Mouse (Mus musculus): ENCODE results near the gene Hmgcll1. TPM values are rescaled to one million over a fixed set of nuclear protein-coding genes. Genes with fewer than 3 reads are reported as not detected.
"Not testable (repeated sequence)": the region's sequence is repeated elsewhere in the genome, so short reads cannot be mapped to it uniquely, and the experiment has no call there.

Gene Hmgcll1
- polyA plus RNA-seq, 1 experiment from 2014 or later = 10.5 TPM

- 45% methylated on average over 1 of the region's 1 CpGs for WGBS
- not testable (repeated sequence) for H3K4me2 ChIP-seq (ENCODE audit: low read depth, low read length); H3K4me1 ChIP-seq (replicated peaks; ENCODE audit: control insufficient read depth, insufficient read depth, low read length); H3K36me3 ChIP-seq (ENCODE audit: control insufficient read depth, insufficient read depth, low read length); H3K9ac ChIP-seq (ENCODE audit: low read length); H3K4me3 ChIP-seq (ENCODE audit: low read length); H3K27me3 ChIP-seq (ENCODE audit: control insufficient read depth, insufficient read depth, low read depth, low read length); H3K27ac ChIP-seq (ENCODE audit: low read length); ATAC-seq (ENCODE audit: low read depth); H3K9me3 ChIP-seq (ENCODE audit: control insufficient read depth, low read length)
These were observed 89.8 kb downstream of the Hmgcll1 start for GRCm38 (mm10) chr9:76104416-76104815.

DNA sequence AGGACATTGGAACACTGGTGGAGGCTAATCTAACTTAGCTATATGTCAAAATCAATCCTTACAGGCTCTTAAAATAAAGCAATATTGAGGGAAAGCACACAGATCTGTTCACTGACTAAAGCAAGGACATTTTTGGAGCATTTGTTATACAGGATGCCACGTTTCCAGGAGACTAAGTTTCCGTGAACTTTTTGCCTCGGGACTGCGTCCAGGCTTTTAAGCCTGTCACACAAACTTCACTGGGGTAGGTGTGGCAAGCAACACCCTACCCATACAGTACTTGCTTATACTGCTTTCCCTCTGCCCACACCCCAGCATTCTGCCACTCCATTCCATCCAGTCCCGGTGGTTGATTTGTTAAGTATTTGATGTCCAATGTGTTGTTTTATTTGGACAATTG lies 90.2 kb downstream of the Hmgcll1 start:
- no peak for ATAC-seq (ENCODE audit: low read depth)
- Histone ChIP-seq H3K27ac (ENCODE audit: low read length) (no peak overlapping the region), H3K36me3 (ENCODE audit: control insufficient read depth, insufficient read depth, low read length) (no peaks in the 10 kb centered on the region), H3K27me3 (ENCODE audit: control insufficient read depth, insufficient read depth, low read depth, low read length) (no peaks in the 10 kb centered on the region), H3K9ac (ENCODE audit: low read length) (no peak overlapping the region), H3K4me2 (ENCODE audit: low read depth, low read length) (no peak overlapping the region), H3K4me1 (replicated peaks; ENCODE audit: control insufficient read depth, insufficient read depth, low read length) (no peaks in the 10 kb centered on the region), H3K4me3 (ENCODE audit: low read length) (no peak overlapping the region), H3K9me3 (ENCODE audit: control insufficient read depth, low read length) (no peaks in the 10 kb centered on the region)
- WGBS = 82% methylated on average over 5 of the region's 5 CpGs

DNA sequence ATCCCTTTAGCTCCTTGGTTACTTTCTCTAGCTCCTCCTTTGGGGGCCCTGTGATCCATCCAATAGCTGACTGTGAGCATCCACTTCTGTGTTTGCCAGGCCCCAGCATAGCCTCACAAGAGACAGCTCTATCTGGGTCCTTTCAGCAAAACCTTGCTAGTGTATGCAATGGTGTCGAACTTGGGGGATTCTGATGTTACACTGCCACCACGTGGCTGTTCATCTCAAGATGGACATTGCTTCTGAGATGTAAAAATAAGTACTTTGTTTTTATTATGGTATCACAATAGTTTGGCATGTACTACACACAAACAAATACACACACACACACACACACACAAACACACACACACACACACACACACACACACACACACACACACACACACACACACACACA lies 108.2 kb downstream of the Hmgcll1 start:
- not testable (repeated sequence) for H3K9ac ChIP-seq (ENCODE audit: low read length); H3K27me3 ChIP-seq (ENCODE audit: control insufficient read depth, insufficient read depth, low read depth, low read length); H3K36me3 ChIP-seq (ENCODE audit: control insufficient read depth, insufficient read depth, low read length); H3K4me2 ChIP-seq (ENCODE audit: low read depth, low read length); H3K4me3 ChIP-seq (ENCODE audit: low read length); H3K27ac ChIP-seq (ENCODE audit: low read length); H3K4me1 ChIP-seq (replicated peaks; ENCODE audit: control insufficient read depth, insufficient read depth, low read length); H3K9me3 ChIP-seq (ENCODE audit: control insufficient read depth, low read length)
- peak; percentile 49; the same call in 1 of the 2 replicates for ATAC-seq (ENCODE audit: low read depth)
- 2% methylated on average over 2 of the region's 2 CpGs for WGBS

DNA sequence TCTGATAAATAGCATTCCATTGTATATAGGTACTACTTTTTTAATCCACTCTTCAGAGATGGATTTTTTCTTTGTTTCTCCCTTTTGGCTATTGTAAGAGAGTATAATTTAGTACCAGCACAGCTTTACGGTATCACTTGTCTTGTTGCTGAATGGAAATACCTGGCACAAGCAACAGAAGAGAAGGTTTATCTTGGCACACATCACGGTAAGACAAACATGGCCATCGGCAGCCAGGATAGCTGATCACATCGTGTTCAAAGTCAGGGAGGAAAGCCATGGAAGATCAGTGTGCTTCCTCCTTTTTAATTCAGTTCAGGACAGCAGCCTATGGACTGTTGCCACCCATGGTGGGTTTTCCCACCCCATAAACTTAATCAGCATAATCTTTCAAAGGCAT lies 109.6 kb downstream of the Hmgcll1 start:
- H3K36me3 ChIP-seq (ENCODE audit: control insufficient read depth, insufficient read depth, low read length) = no peaks in the 10 kb centered on the region
- no peak overlapping the region for H3K9ac ChIP-seq (ENCODE audit: low read length)
- no peak for ATAC-seq (ENCODE audit: low read depth)
- no peak overlapping the region for H3K27ac ChIP-seq (ENCODE audit: low read length)
- H3K4me3 ChIP-seq (ENCODE audit: low read length) = no peak overlapping the region
- H3K27me3 ChIP-seq (ENCODE audit: control insufficient read depth, insufficient read depth, low read depth, low read length) = no peaks in the 10 kb centered on the region
- WGBS = 58% methylated on average over 4 of the region's 4 CpGs
- no peaks in the 10 kb centered on the region for H3K4me1 ChIP-seq (replicated peaks; ENCODE audit: control insufficient read depth, insufficient read depth, low read length)
- H3K4me2 ChIP-seq (ENCODE audit: low read depth, low read length) = no peak overlapping the region
- no peaks in the 10 kb centered on the region for H3K9me3 ChIP-seq (ENCODE audit: control insufficient read depth, low read length)

DNA sequence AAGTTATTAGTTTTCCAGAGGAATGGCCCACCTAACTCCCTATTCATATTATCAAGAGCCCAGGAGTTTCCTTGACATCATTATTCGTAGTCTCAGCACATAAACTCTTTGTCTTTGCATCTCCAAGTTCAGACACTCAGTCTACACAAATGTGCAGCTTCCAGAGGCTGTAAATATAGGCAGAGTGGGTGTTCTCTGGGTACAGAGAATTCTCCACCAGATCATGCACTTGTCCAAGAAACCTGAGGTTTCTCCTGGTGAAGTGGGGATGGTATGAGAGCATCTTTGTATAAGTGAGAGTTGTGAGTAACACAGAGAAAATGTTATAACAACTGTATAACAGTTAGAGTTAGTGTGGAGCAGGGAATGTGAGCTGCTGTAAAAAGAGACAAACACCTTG lies 114.7 kb downstream of the Hmgcll1 start:
- ATAC-seq (ENCODE audit: low read depth) = no peak
- H3K27ac ChIP-seq (ENCODE audit: low read length) = no peak overlapping the region
- no peaks in the 10 kb centered on the region for H3K27me3 ChIP-seq (ENCODE audit: control insufficient read depth, insufficient read depth, low read depth, low read length)
- no peaks in the 10 kb centered on the region for H3K9me3 ChIP-seq (ENCODE audit: control insufficient read depth, low read length)
- H3K4me1 ChIP-seq (replicated peaks; ENCODE audit: control insufficient read depth, insufficient read depth, low read length) = no peaks in the 10 kb centered on the region
- no peak overlapping the region for H3K4me2 ChIP-seq (ENCODE audit: low read depth, low read length)
- H3K9ac ChIP-seq (ENCODE audit: low read length) = no peak overlapping the region
- H3K4me3 ChIP-seq (ENCODE audit: low read length) = no peak overlapping the region
- no peaks in the 10 kb centered on the region for H3K36me3 ChIP-seq (ENCODE audit: control insufficient read depth, insufficient read depth, low read length)
- WGBS = 70% methylated on average over 1 of the region's 1 CpGs

DNA sequence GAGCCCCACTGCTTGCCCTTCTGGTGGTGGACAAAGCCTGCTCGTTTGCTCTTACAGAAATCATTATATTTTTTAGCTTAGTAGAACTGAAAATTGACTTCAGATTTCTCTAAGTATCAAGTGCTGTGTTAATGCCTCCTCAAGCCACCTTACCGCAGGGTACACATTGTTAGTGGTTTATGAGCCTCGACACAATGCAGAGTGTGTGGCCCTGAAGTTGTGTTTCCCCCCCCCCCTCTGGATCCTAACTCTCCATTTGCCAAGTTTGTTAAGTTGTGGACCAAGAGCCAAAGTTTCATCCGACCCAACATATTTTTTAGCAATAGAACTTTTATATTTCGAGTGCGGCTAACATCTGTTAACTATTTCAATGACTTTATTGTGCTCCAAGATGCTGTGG lies 119.4 kb downstream of the Hmgcll1 start:
- Histone ChIP-seq H3K9me3 (ENCODE audit: control insufficient read depth, low read length) (no peaks in the 10 kb centered on the region), H3K4me2 (ENCODE audit: low read depth, low read length) (no peak overlapping the region), H3K9ac (ENCODE audit: low read length) (no peak overlapping the region), H3K4me3 (ENCODE audit: low read length) (no peak overlapping the region), H3K27me3 (ENCODE audit: control insufficient read depth, insufficient read depth, low read depth, low read length) (no peaks in the 10 kb centered on the region), H3K27ac (ENCODE audit: low read length) (no peak overlapping the region), H3K4me1 (replicated peaks; ENCODE audit: control insufficient read depth, insufficient read depth, low read length) (no peaks in the 10 kb centered on the region), H3K36me3 (ENCODE audit: control insufficient read depth, insufficient read depth, low read length) (no peaks in the 10 kb centered on the region)
- ATAC-seq (ENCODE audit: low read depth) = no peak
- 84% methylated on average over 6 of the region's 6 CpGs for WGBS

- 0 out of 2 replicates have a peak, but pooled peaks have one; percentile 20 for ATAC-seq (ENCODE audit: low read depth)
- H3K27ac ChIP-seq (ENCODE audit: low read length) = no peak overlapping the region
- H3K9ac ChIP-seq (ENCODE audit: low read length) = no peak overlapping the region
- 64% methylated on average over 3 of the region's 3 CpGs for WGBS
- H3K4me2 ChIP-seq (ENCODE audit: low read depth, low read length) = no peak overlapping the region
- no peaks in the 10 kb centered on the region for H3K36me3 ChIP-seq (ENCODE audit: control insufficient read depth, insufficient read depth, low read length)
- no peaks in the 10 kb centered on the region for H3K27me3 ChIP-seq (ENCODE audit: control insufficient read depth, insufficient read depth, low read depth, low read length)
- no peaks in the 10 kb centered on the region for H3K4me1 ChIP-seq (replicated peaks; ENCODE audit: control insufficient read depth, insufficient read depth, low read length)
- H3K9me3 ChIP-seq (ENCODE audit: control insufficient read depth, low read length) = no peaks in the 10 kb centered on the region
- H3K4me3 ChIP-seq (ENCODE audit: low read length) = no peak overlapping the region
These were observed 123.9 kb downstream of the Hmgcll1 start for GRCm38 (mm10) chr9:76138378-76139109.

DNA sequence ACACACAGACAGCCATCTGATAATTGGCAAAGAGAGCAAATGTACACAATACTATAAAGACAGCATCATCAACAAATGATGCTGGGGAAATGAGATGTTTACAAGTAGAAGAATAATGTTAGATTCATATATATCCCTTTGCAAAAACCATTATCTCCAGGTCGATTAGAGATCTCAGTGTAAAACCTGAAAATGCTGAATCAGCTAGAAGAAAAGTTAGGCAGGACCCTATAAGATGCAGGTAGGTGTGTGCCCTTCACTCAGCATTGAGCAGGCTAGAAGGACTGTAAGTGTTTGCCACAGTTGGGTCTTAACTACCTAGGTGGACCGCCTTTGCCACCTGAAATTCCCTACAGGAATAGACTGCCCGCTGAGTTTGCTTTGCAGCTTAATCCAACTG lies 130.9 kb downstream of the Hmgcll1 start:
- Histone ChIP-seq H3K36me3 (ENCODE audit: control insufficient read depth, insufficient read depth, low read length) (no peaks in the 10 kb centered on the region), H3K27me3 (ENCODE audit: control insufficient read depth, insufficient read depth, low read depth, low read length) (no peaks in the 10 kb centered on the region), H3K4me1 (replicated peaks; ENCODE audit: control insufficient read depth, insufficient read depth, low read length) (no peaks in the 10 kb centered on the region), H3K9ac (ENCODE audit: low read length) (no peak overlapping the region), H3K4me3 (ENCODE audit: low read length) (no peak overlapping the region), H3K9me3 (ENCODE audit: control insufficient read depth, low read length) (no peaks in the 10 kb centered on the region), H3K27ac (ENCODE audit: low read length) (no peak overlapping the region), H3K4me2 (ENCODE audit: low read depth, low read length) (no peak overlapping the region)
- 68% methylated on average over 3 of the region's 3 CpGs for WGBS
- no peak for ATAC-seq (ENCODE audit: low read depth)

GRCm38 (mm10) chr9:76162446-76162845 lies 147.8 kb downstream of the Hmgcll1 start:
- Histone ChIP-seq H3K27ac (ENCODE audit: low read length) (no peak overlapping the region), H3K4me3 (ENCODE audit: low read length) (no peak overlapping the region), H3K9me3 (ENCODE audit: control insufficient read depth, low read length) (no peaks in the 10 kb centered on the region), H3K9ac (ENCODE audit: low read length) (no peak overlapping the region), H3K4me2 (ENCODE audit: low read depth, low read length) (peak overlapping the region; percentile 41), H3K27me3 (ENCODE audit: control insufficient read depth, insufficient read depth, low read depth, low read length) (no peaks in the 10 kb centered on the region), H3K4me1 (replicated peaks; ENCODE audit: control insufficient read depth, insufficient read depth, low read length) (0 out of 2 replicates have a peak, but pooled peaks cover 6% of the 10 kb centered on the region), H3K36me3 (ENCODE audit: control insufficient read depth, insufficient read depth, low read length) (no peaks in the 10 kb centered on the region)
- peak; percentile 52; the same call in 1 of the 2 replicates for ATAC-seq (ENCODE audit: low read depth)
- 39% methylated on average over 8 of the region's 8 CpGs for WGBS

Measured in lung, embryonic 16.5 days (tissue).